Mouse (Mus musculus): ENCODE measurements at regions not wholly inside any gene's neighbourhood (a gene's known extent, or its start where the extent isn't known, plus 50 kb on each side); places are given as distances from the start of the nearest gene placed in this dataset.

DNA sequence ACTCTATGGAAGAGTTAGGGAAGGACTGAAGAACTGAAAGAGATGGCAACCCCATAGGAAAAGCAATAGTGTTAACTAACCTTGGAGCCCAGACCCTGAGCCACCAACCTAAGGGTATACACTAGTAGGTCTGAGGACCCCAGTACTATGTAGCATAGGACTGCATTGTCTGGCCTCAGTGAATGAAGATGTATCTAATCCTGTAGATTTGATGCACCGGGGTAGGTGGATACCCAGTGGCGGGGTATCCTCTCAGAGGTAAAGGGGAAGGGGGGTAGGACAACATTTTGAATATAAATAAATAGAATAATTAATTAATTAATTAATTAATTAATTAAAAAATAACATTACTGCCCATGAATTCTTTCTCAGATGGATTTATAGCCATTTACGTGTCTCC, 387.9 kb upstream of the 4921530L21Rik start:
- H3K36me3 ChIP-seq (ENCODE audit: control insufficient read depth, insufficient read depth, low read length) = no peaks in the 10 kb centered on the region
- H3K27me3 ChIP-seq (ENCODE audit: control insufficient read depth, insufficient read depth, low read length) = no peaks in the 10 kb centered on the region
- H3K27ac ChIP-seq (ENCODE audit: low read depth, low read length) = no peak overlapping the region
- no peaks in the 10 kb centered on the region for H3K4me1 ChIP-seq (ENCODE audit: control insufficient read depth, insufficient read depth, low read length)
- ATAC-seq (ENCODE audit: insufficient read depth, low FRiP score, low TSS enrichment) (peak; percentile 51; the same call in 1 of the 2 replicates), DNase-seq (ENCODE audit: low spot score) (no peak)
- WGBS = 92% methylated on average over 3 of the region's 3 CpGs
- no peak overlapping the region for H3K4me3 ChIP-seq (ENCODE audit: low read depth, low read length)
- H3K4me2 ChIP-seq (ENCODE audit: low read depth) = no peak overlapping the region
- H3K9me3 ChIP-seq (ENCODE audit: control insufficient read depth, low read length) = no peaks in the 10 kb centered on the region
- H3K9ac ChIP-seq (ENCODE audit: low read length) = no peak overlapping the region

DNA sequence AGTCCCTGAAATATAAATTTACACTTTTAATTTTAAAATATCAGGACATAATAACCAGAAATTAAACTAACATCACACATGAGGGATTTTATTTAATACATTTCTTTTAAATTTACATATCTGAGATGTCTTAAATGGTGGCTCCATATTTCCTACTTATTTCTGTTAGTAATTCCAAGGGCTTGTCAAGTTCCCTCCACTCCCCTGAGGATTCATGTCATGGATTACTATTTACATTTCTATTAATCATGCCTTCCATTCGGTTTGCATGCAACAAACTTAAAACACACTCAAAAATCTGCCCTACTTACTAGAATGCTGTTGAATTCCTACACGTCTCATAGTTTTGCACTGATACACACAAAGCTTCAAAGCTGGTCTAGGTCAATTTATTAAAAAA, 387.1 kb upstream of the 4921530L21Rik start:
- WGBS = 85% methylated on average over 2 of the region's 2 CpGs
- no peak overlapping the region for H3K4me2 ChIP-seq (ENCODE audit: low read depth)
- ATAC-seq (ENCODE audit: insufficient read depth, low FRiP score, low TSS enrichment) (no peak), DNase-seq (ENCODE audit: low spot score) (no peak)
- no peak overlapping the region for H3K9ac ChIP-seq (ENCODE audit: low read length)
- no peak overlapping the region for H3K4me3 ChIP-seq (ENCODE audit: low read depth, low read length)
- H3K27me3 ChIP-seq (ENCODE audit: control insufficient read depth, insufficient read depth, low read length) = no peaks in the 10 kb centered on the region
- no peaks in the 10 kb centered on the region for H3K4me1 ChIP-seq (ENCODE audit: control insufficient read depth, insufficient read depth, low read length)
- H3K36me3 ChIP-seq (ENCODE audit: control insufficient read depth, insufficient read depth, low read length) = no peaks in the 10 kb centered on the region
- no peak overlapping the region for H3K27ac ChIP-seq (ENCODE audit: low read depth, low read length)
- H3K9me3 ChIP-seq (ENCODE audit: control insufficient read depth, low read length) = no peaks in the 10 kb centered on the region

- no peak overlapping the region for H3K27ac ChIP-seq (ENCODE audit: low read depth, low read length)
- WGBS = 86% methylated on average over 1 of the region's 1 CpGs
- no peak overlapping the region for H3K4me3 ChIP-seq (ENCODE audit: low read depth, low read length)
- H3K9me3 ChIP-seq (ENCODE audit: control insufficient read depth, low read length) = no peaks in the 10 kb centered on the region
- no peaks in the 10 kb centered on the region for H3K36me3 ChIP-seq (ENCODE audit: control insufficient read depth, insufficient read depth, low read length)
- H3K27me3 ChIP-seq (ENCODE audit: control insufficient read depth, insufficient read depth, low read length) = no peaks in the 10 kb centered on the region
- no peak overlapping the region for H3K9ac ChIP-seq (ENCODE audit: low read length)
- ATAC-seq (ENCODE audit: insufficient read depth, low FRiP score, low TSS enrichment) = no peak
- no peak for DNase-seq (ENCODE audit: low spot score)
- no peaks in the 10 kb centered on the region for H3K4me1 ChIP-seq (ENCODE audit: control insufficient read depth, insufficient read depth, low read length)
- no peak overlapping the region for H3K4me2 ChIP-seq (ENCODE audit: low read depth)
Observed at GRCm38 (mm10) chr14:95515072-95515471, 366.0 kb upstream of the 4921530L21Rik start.

DNA sequence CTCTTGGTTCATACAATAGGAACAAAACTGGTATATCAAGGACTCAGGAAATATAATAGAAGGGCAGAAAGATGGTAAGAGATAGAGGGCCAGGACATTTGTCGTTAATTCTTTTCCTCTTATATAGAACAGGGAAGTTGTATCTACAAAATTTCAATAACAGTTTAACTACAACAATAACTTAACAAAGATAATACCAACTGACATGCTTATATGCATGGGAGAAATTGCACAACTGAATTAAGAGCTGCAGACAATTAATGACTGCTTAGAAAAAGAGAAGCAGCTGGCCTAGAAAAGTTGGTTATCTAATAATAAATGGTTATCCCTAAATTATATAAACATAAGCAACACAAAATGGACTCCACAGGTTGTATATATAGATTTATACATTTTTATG, 362.2 kb upstream of the 4921530L21Rik start:
- H3K9me3 ChIP-seq (ENCODE audit: control insufficient read depth, low read length) = no peaks in the 10 kb centered on the region
- ATAC-seq (ENCODE audit: insufficient read depth, low FRiP score, low TSS enrichment) = no peak
- H3K27ac ChIP-seq (ENCODE audit: low read depth, low read length) = no peak overlapping the region
- H3K36me3 ChIP-seq (ENCODE audit: control insufficient read depth, insufficient read depth, low read length) = no peaks in the 10 kb centered on the region
- H3K4me3 ChIP-seq (ENCODE audit: low read depth, low read length) = no peak overlapping the region
- 90% methylated on average over 1 of the region's 1 CpGs for WGBS
- H3K4me2 ChIP-seq (ENCODE audit: low read depth) = no peak overlapping the region
- no peaks in the 10 kb centered on the region for H3K4me1 ChIP-seq (ENCODE audit: control insufficient read depth, insufficient read depth, low read length)
- H3K9ac ChIP-seq (ENCODE audit: low read length) = no peak overlapping the region
- DNase-seq (ENCODE audit: low spot score) = no peak
- no peaks in the 10 kb centered on the region for H3K27me3 ChIP-seq (ENCODE audit: control insufficient read depth, insufficient read depth, low read length)

DNA sequence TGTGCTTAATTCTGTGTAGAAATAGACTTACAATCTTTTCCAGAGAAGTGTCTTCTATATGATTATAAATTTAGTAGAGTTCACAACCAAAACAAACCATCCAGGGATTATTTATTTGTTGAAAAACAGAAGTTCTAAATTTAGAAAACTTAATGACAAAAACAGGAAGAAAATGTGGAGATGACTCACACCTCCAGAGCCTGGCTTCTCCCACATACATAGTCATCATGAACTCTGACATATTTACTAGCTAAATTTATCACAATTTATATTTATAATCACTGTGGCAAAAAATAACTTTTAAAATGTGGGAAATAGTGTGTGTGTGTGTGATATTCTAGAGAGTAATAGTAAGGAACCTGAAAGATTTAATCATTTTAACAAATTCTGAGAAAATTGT, 337.2 kb upstream of the 4921530L21Rik start:
- no peak overlapping the region for H3K4me3 ChIP-seq (ENCODE audit: low read depth, low read length)

GRCm38 (mm10) chr14:95591075-95591474, 290.0 kb upstream of the 4921530L21Rik start:
- Histone ChIP-seq H3K4me2 (ENCODE audit: low read depth) (no peak overlapping the region), H3K9me3 (ENCODE audit: control insufficient read depth, low read length) (no peaks in the 10 kb centered on the region), H3K36me3 (ENCODE audit: control insufficient read depth, insufficient read depth, low read length) (no peaks in the 10 kb centered on the region), H3K4me1 (ENCODE audit: control insufficient read depth, insufficient read depth, low read length) (no peaks in the 10 kb centered on the region), H3K9ac (ENCODE audit: low read length) (no peak overlapping the region), H3K4me3 (ENCODE audit: low read depth, low read length) (no peak overlapping the region), H3K27me3 (ENCODE audit: control insufficient read depth, insufficient read depth, low read length) (no peaks in the 10 kb centered on the region), H3K27ac (ENCODE audit: low read depth, low read length) (no peak overlapping the region)
- WGBS = 76% methylated on average over 3 of the region's 3 CpGs
- no peak for DNase-seq (ENCODE audit: low spot score)
- ATAC-seq (ENCODE audit: insufficient read depth, low FRiP score, low TSS enrichment) = no peak

More for the DNA sequence above, 337.2 kb upstream of the 4921530L21Rik start:
- Histone ChIP-seq H3K9me3 (ENCODE audit: control insufficient read depth, low read length) (no peaks in the 10 kb centered on the region), H3K9ac (ENCODE audit: low read length) (no peak overlapping the region), H3K4me1 (ENCODE audit: control insufficient read depth, insufficient read depth, low read length) (no peaks in the 10 kb centered on the region), H3K27ac (ENCODE audit: low read depth, low read length) (no peak overlapping the region), H3K36me3 (ENCODE audit: control insufficient read depth, insufficient read depth, low read length) (no peaks in the 10 kb centered on the region), H3K27me3 (ENCODE audit: control insufficient read depth, insufficient read depth, low read length) (no peaks in the 10 kb centered on the region), H3K4me2 (ENCODE audit: low read depth) (no peak overlapping the region)
- ATAC-seq (ENCODE audit: insufficient read depth, low FRiP score, low TSS enrichment) (no peak), DNase-seq (ENCODE audit: low spot score) (no peak)

DNA sequence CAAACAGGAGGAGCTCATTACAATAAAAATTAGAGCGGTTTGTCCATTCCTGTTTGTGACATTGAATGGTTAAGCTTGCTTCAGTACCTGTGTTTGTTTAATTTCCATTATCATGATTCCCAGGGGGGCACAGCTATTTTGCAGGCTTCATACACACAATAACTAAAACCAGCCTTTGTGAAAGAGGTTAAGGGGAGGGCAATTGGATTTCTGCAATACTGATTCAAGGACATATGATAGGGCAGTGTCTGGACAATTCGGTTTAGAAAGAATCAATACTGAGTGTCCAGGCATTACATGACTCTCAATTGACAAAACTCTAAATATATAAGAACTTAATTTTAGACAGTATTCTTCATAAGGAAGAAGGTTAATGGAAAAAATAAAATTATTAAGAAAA, 284.7 kb upstream of the 4921530L21Rik start:
- Histone ChIP-seq H3K9ac (ENCODE audit: low read length) (no peak overlapping the region), H3K4me1 (ENCODE audit: control insufficient read depth, insufficient read depth, low read length) (no peaks in the 10 kb centered on the region), H3K4me3 (ENCODE audit: low read depth, low read length) (no peak overlapping the region), H3K9me3 (ENCODE audit: control insufficient read depth, low read length) (no peaks in the 10 kb centered on the region), H3K36me3 (ENCODE audit: control insufficient read depth, insufficient read depth, low read length) (no peaks in the 10 kb centered on the region), H3K4me2 (ENCODE audit: low read depth) (no peak overlapping the region), H3K27me3 (ENCODE audit: control insufficient read depth, insufficient read depth, low read length) (no peaks in the 10 kb centered on the region), H3K27ac (ENCODE audit: low read depth, low read length) (no peak overlapping the region)
- ATAC-seq (ENCODE audit: insufficient read depth, low FRiP score, low TSS enrichment) (no peak), DNase-seq (ENCODE audit: low spot score) (no peak)
- WGBS = 68% methylated on average over 2 of the region's 2 CpGs

DNA sequence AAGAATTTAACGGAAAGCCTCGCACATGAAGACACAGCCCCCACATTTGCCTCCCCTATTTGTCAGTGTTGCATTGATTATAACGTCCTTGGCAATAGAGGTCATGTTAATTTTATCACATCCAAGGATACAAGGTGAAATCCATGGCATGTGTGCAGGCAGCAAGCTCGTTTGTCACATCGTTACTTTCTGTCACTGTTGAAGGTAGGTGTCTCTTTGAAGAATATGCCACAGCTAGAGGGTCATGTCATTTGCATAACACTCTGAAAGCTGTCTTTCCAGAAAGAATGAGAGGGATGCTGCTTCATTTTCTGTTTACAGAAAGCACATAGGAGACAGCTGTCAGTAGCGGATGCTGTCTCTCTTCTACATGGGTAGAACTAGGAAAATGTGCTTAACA, 235.1 kb upstream of the 4921530L21Rik start:
- no peak for DNase-seq (ENCODE audit: low spot score)
- no peaks in the 10 kb centered on the region for H3K9me3 ChIP-seq (ENCODE audit: control insufficient read depth, low read length)
- no peaks in the 10 kb centered on the region for H3K27me3 ChIP-seq (ENCODE audit: control insufficient read depth, insufficient read depth, low read length)
- H3K4me3 ChIP-seq (ENCODE audit: low read depth, low read length) = no peak overlapping the region
- H3K4me2 ChIP-seq (ENCODE audit: low read depth) = no peak overlapping the region
- WGBS = 53% methylated on average over 6 of the region's 6 CpGs
- no peak for ATAC-seq (ENCODE audit: insufficient read depth, low FRiP score, low TSS enrichment)
- no peaks in the 10 kb centered on the region for H3K36me3 ChIP-seq (ENCODE audit: control insufficient read depth, insufficient read depth, low read length)
- H3K27ac ChIP-seq (ENCODE audit: low read depth, low read length) = no peak overlapping the region
- H3K9ac ChIP-seq (ENCODE audit: low read length) = no peak overlapping the region
- H3K4me1 ChIP-seq (ENCODE audit: control insufficient read depth, insufficient read depth, low read length) = no peaks in the 10 kb centered on the region

- H3K27me3 ChIP-seq (ENCODE audit: control insufficient read depth, insufficient read depth, low read length) = no peaks in the 10 kb centered on the region
- no peak overlapping the region for H3K27ac ChIP-seq (ENCODE audit: low read depth, low read length)
- DNase-seq (ENCODE audit: low spot score) (no peak), ATAC-seq (ENCODE audit: insufficient read depth, low FRiP score, low TSS enrichment) (no peak)
- H3K9ac ChIP-seq (ENCODE audit: low read length) = no peak overlapping the region
- no peaks in the 10 kb centered on the region for H3K9me3 ChIP-seq (ENCODE audit: control insufficient read depth, low read length)
- H3K4me3 ChIP-seq (ENCODE audit: low read depth, low read length) = no peak overlapping the region
- H3K4me2 ChIP-seq (ENCODE audit: low read depth) = no peak overlapping the region
- no peaks in the 10 kb centered on the region for H3K36me3 ChIP-seq (ENCODE audit: control insufficient read depth, insufficient read depth, low read length)
- no peaks in the 10 kb centered on the region for H3K4me1 ChIP-seq (ENCODE audit: control insufficient read depth, insufficient read depth, low read length)
- WGBS = 32% methylated on average over 1 of the region's 1 CpGs
Observed at GRCm38 (mm10) chr14:95659552-95659951, 221.5 kb upstream of the 4921530L21Rik start.
